Mouse (Mus musculus) testis, adult 2 months (tissue): Measurements from ENCODE around the gene Dapp1.

Experiments used
- CTCF ChIP-seq: fragments of 200-500 bp; IDR thresholded peaks from 2 replicates; pipeline ENCODE4 v1.5.1; 2012; ENCODE audit warnings: low read depth, mild to moderate bottlenecking, inconsistent platforms, low read length, moderate library complexity; ENCODE audit not compliant: control insufficient read depth, insufficient read depth, insufficient replicate concordance
- POLR2A ChIP-seq: fragments of 200-500 bp; IDR thresholded peaks from 2 replicates; pipeline ENCODE4 v1.6.1; 2012; ENCODE audit warnings: low read depth, mild to moderate bottlenecking, inconsistent platforms, low read length, moderate library complexity; ENCODE audit not compliant: control insufficient read depth

GRCm38 (mm10) chr3:137917694-137918171 lies 63.6 kb downstream of the Dapp1 start:
- TF ChIP-seq CTCF (no peak), POLR2A (no peak)
